ENCODE assay signal across 10 mouse cellular contexts in genomic region chrX:103845266-103845665, GRCm38 (mm10). TPM values are rescaled to one million over a fixed set of nuclear protein-coding genes. Genes with fewer than 3 reads are reported as not detected.
DNase-seq lines count a peak whose midpoint lies in the region; ATAC-seq and TF ChIP-seq lines count a peak whose summit lies in the region.
"Had no signal": no experiment of that assay in that cellular context is flagged by ENCODE, and none has a peak within 500 bp of the region (broad histone marks: within the 10 kb centered on the region; RNA-seq: fewer than 3 reads in every experiment).

No protein-coding gene starts in this region.

- no peaks in the 10 kb centered on the region for H3K36me3 ChIP-seq in midbrain, embryonic 14.5 days (ENCODE audit: control insufficient read depth, insufficient read depth, low read length)
- no peaks in the 10 kb centered on the region for H3K36me3 ChIP-seq in midbrain, embryonic 16.5 days (ENCODE audit: control insufficient read depth, insufficient read depth, low read length)
- H3K36me3 ChIP-seq in midbrain, embryonic 11.5 days (ENCODE audit: control insufficient read depth, insufficient read depth, low read length) = no peaks in the 10 kb centered on the region

- H3K9me3 ChIP-seq in midbrain, embryonic 14.5 days (ENCODE audit: control insufficient read depth, low read length) = no peaks in the 10 kb centered on the region
- no peaks in the 10 kb centered on the region for H3K9me3 ChIP-seq in midbrain, embryonic 16.5 days (replicated peaks; ENCODE audit: control insufficient read depth, low read length, poor library complexity, severe bottlenecking)
- no peaks in the 10 kb centered on the region for H3K9me3 ChIP-seq in midbrain, embryonic 11.5 days (ENCODE audit: control insufficient read depth, low read length)

- no peak for ATAC-seq in midbrain, embryonic 14.5 days (ENCODE audit: low FRiP score, low TSS enrichment)
- no peak for ATAC-seq in midbrain, embryonic 16.5 days
- ATAC-seq in midbrain, embryonic 11.5 days (ENCODE audit: low FRiP score) = no peak

- no peaks in the 10 kb centered on the region; the same call in 1 of the 2 replicates for H3K27me3 ChIP-seq in midbrain, embryonic 14.5 days (ENCODE audit: control insufficient read depth, insufficient read depth, low read length)
- H3K27me3 ChIP-seq in midbrain, embryonic 16.5 days (ENCODE audit: control insufficient read depth, insufficient read depth, low read depth, low read length) = peaks cover 6% of the 10 kb centered on the region; the same call in 1 of the 2 replicates
- H3K27me3 ChIP-seq in midbrain, embryonic 11.5 days (ENCODE audit: control insufficient read depth, insufficient read depth, low read length) = peaks cover 31% of the 10 kb centered on the region

- no peaks in the 10 kb centered on the region for H3K4me1 ChIP-seq in midbrain, embryonic 14.5 days (ENCODE audit: control insufficient read depth, insufficient read depth, low read length)
- no peaks in the 10 kb centered on the region for H3K4me1 ChIP-seq in midbrain, embryonic 16.5 days (ENCODE audit: control insufficient read depth, insufficient read depth, low read length)
- no peaks in the 10 kb centered on the region for H3K4me1 ChIP-seq in cortical plate, adult 2 months (ENCODE audit: control insufficient read depth, insufficient read depth, low read length)
- no peaks in the 10 kb centered on the region for H3K4me1 ChIP-seq in midbrain, embryonic 11.5 days (ENCODE audit: control insufficient read depth, insufficient read depth, low read length)

- DNase-seq in gastrocnemius, adult 18-20 months (ENCODE audit: low spot score) = peak; percentile 11
- no peak for DNase-seq in gastrocnemius, postnatal 25 days
- peak; percentile 74 for DNase-seq in midbrain, embryonic 14.5 days
- DNase-seq in lung, postnatal 25 days (ENCODE audit: low spot score) = peak; percentile 21
- no peak for DNase-seq in midbrain, embryonic 11.5 days (ENCODE audit: low spot score, missing footprints)
- no peak for DNase-seq in adrenal gland, postnatal 4 days (ENCODE audit: low spot score in 2 of 2)

- TF ChIP-seq POLR2A in cortical plate, adult 2 months (IDR thresholded peaks at IDR 0.05; ENCODE audit: extremely low read depth, insufficient read depth, low read length) = no peak

- TF ChIP-seq CTCF in cortical plate, adult 2 months (IDR thresholded peaks at IDR 0.05; ENCODE audit: extremely low read depth, insufficient read depth, low read length) = peak; percentile 38; the same call in 1 of the 2 replicates

- H3K27ac ChIP-seq in midbrain, embryonic 14.5 days (replicated peaks; ENCODE audit: low read depth, low read length) = no peak overlapping the region
- no peak overlapping the region for H3K27ac ChIP-seq in midbrain, embryonic 16.5 days (ENCODE audit: low read length)
- H3K27ac ChIP-seq in cortical plate, adult 2 months (ENCODE audit: insufficient read depth, low read length) = no peak overlapping the region
- H3K27ac ChIP-seq in midbrain, embryonic 11.5 days (ENCODE audit: low read depth, low read length) = no peak overlapping the region

- no peak overlapping the region for H3K9ac ChIP-seq in midbrain, embryonic 14.5 days (replicated peaks; ENCODE audit: low read length)
- H3K9ac ChIP-seq in midbrain, embryonic 16.5 days (ENCODE audit: low read depth, low read length) = no peak overlapping the region
- no peak overlapping the region for H3K9ac ChIP-seq in midbrain, embryonic 11.5 days (ENCODE audit: low read length)

- no peak overlapping the region for H3K4me3 ChIP-seq in midbrain, embryonic 14.5 days (replicated peaks; ENCODE audit: low read depth, low read length)
- no peak overlapping the region for H3K4me3 ChIP-seq in midbrain, embryonic 16.5 days (ENCODE audit: low read depth, low read length)
- no peak overlapping the region for H3K4me3 ChIP-seq in cortical plate, adult 2 months (ENCODE audit: insufficient read depth, low read length)
- no peak overlapping the region for H3K4me3 ChIP-seq in midbrain, embryonic 11.5 days (ENCODE audit: low read depth, low read length)
- H3K4me3 ChIP-seq: erythroblast, embryonic 14.5 days had no signal

- H3K4me2 ChIP-seq in midbrain, embryonic 14.5 days (ENCODE audit: low read length) = no peak overlapping the region
- H3K4me2 ChIP-seq in midbrain, embryonic 16.5 days (ENCODE audit: low read length) = no peak overlapping the region
- H3K4me2 ChIP-seq in midbrain, embryonic 11.5 days = no peak overlapping the region

- WGBS in midbrain, embryonic 14.5 days = 42% methylated on average over 2 of the region's 2 CpGs
- WGBS in midbrain, embryonic 16.5 days = 46% methylated on average over 2 of the region's 2 CpGs
- WGBS in midbrain, embryonic 11.5 days = 60% methylated on average over 2 of the region's 2 CpGs

RNA-seq across cellular contexts. Expression of gene Slc16a2, which starts 23.5 kb away (rescaled TPM):
- total RNA-seq in gastrocnemius, adult 18-20 months (2021) = 1 to 10 TPM; 3.6 to 4.3 TPM
- 1 to 10 TPM; 3.1 to 4.4 TPM for total RNA-seq in gastrocnemius, postnatal 25 days (2021)
- 26.5 and 31.6 TPM in 2 replicates for polyA plus RNA-seq in midbrain, embryonic 14.5 days (2014; fragmentation: Nextera tagmentation; extraction: Ambion mirVana)
- polyA plus RNA-seq in midbrain, embryonic 16.5 days (2015; fragmentation: Nextera tagmentation; extraction: Ambion mirVana) = 27.0 and 29.8 TPM in 2 replicates
- 26.3 and 27.5 TPM in 2 replicates for polyA plus RNA-seq in cortical plate, adult 2 months (2012; rRNA removed)
- polyA plus RNA-seq in midbrain, embryonic 11.5 days (2014; fragmentation: Nextera tagmentation; extraction: Ambion mirVana) = 13.4 and 14.0 TPM in 2 replicates
- 10 to 100 TPM; 31.8 to 43.1 TPM for total RNA-seq in adrenal gland, postnatal 4 days (2021)
- total RNA-seq: neutrophil, adult 5-6 weeks had no signal

Comparison
In these comparisons a context has a peak if more than half of its experiments do, and no peak if none do; other contexts are left out.
1. DNase-seq: peak in gastrocnemius, adult 18-20 months (single experiment), midbrain, embryonic 14.5 days (single experiment) and lung, postnatal 25 days (single experiment); none in gastrocnemius, postnatal 25 days (single experiment), midbrain, embryonic 11.5 days (single experiment) and adrenal gland, postnatal 4 days (0 of 2).